Mouse (Mus musculus) cerebellum, adult 2 months (tissue): ENCODE measurements at regions not wholly inside any gene's neighbourhood (a gene's known extent, or its start where the extent isn't known, plus 50 kb on each side); places are given as distances from the start of the nearest gene placed in this dataset.

Experiments
- CTCF ChIP-seq: fragments of 200-500 bp; IDR thresholded peaks from 2 replicates; pipeline ENCODE4 v1.5.1; 2011; ENCODE audit warnings: low read depth, mild to moderate bottlenecking, control low read depth, low read length, moderate library complexity, borderline replicate concordance; ENCODE audit not compliant: insufficient read depth
- POLR2A ChIP-seq: fragments of 200-500 bp; IDR thresholded peaks from 2 replicates; pipeline ENCODE4 v1.6.1; 2011; ENCODE audit warnings: low read length, control low read depth, borderline replicate concordance; ENCODE audit not compliant: insufficient read depth

GRCm38 (mm10) chr3:38647737-38648330 lies 163.2 kb upstream of the Ankrd50 start:
- TF ChIP-seq POLR2A (no peak), CTCF (no peak)
